Mouse (Mus musculus) erythroblast, embryonic 14.5 days (primary cell): Measurements from ENCODE around the gene Fgfr2.

Experiments used
- GATA1 ChIP-seq: IDR thresholded peaks from 2 replicates; pipeline ENCODE4 v1.6.1; 2012; ENCODE audit warnings: low read length, inconsistent platforms, mixed read lengths
- TAL1 ChIP-seq: IDR thresholded peaks from 3 replicates; pipeline ENCODE4 v1.6.1; 2012; ENCODE audit warnings: low read length, inconsistent platforms, mixed read lengths

DNA sequence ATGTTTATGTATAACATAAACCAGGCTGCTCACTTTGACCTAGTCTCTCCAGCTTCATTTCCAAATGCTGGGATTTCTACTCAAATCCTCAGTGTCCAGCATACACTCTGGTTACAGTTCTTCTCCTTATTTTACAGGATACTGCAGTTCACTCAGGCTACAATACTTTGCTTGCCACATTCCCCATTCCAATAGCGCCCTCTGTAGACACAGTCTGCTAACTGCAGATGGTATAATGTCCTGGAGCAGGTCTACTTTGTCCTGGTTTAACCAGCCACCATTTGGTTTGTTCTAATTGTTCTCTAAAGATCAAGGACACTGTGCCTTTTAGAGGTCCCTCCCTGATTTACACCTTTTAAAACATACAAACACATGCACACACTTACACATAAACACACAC, 2047.2 kb downstream of the Fgfr2 start:
- no peak for TF ChIP-seq GATA1
- TF ChIP-seq TAL1: no peak
